Mouse (Mus musculus): ENCODE results near the gene Psg17. TPM values are rescaled to one million over a fixed set of nuclear protein-coding genes. Genes with fewer than 3 reads are reported as not detected.
"Not testable (repeated sequence)": the region's sequence is repeated elsewhere in the genome, so short reads cannot be mapped to it uniquely, and the experiment has no call there.

Gene Psg17
- 0.02 TPM in 1 of 2 replicates, not detected in the other for polyA plus RNA-seq (2012)

GRCm38 (mm10) chr7:18821507-18821906 is at the start of gene Psg17:
Gene Psg17, minus strand, starts transcription at chr7:18821607.
- TF ChIP-seq GATA1 (IDR thresholded peaks at IDR 0.05; ENCODE audit: low read length), result no peak
- no peak for TF ChIP-seq TAL1 (IDR thresholded peaks at IDR 0.05; ENCODE audit: low read length)
- H3K9me3 ChIP-seq (ENCODE audit: control insufficient read depth, low read length), result no peaks in the 10 kb centered on the region
- no peaks in the 10 kb centered on the region for H3K36me3 ChIP-seq (ENCODE audit: control insufficient read depth)

DNA sequence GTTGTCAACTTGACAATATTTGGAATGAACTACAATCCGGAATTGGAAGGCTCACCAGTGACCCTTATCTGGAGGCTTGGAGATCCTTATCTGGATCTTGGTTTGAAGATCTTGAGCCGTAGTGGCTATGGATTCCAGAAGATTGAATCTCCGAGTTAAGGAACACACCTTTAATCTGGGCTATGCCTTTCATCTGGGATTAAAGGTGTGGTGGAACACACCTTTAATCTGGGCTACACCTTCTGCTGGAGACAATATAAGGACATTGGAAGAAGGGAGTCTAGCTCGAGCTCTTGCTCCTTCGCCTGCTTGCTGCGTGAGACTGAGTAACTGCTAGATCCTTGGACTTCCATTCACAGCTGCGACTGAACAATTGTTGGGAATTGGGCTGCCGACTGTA is 49.6 kb upstream of the Psg17 start, which contains the start of gene Pglyrp1:
Gene Pglyrp1, plus strand, starts transcription at position 301 of the 400 bp plus-strand sequence.
- not testable (repeated sequence) for H3K4me3 ChIP-seq (replicated peaks); H3K36me3 ChIP-seq (ENCODE audit: control insufficient read depth); H3K9me3 ChIP-seq (ENCODE audit: control insufficient read depth, low read length); H3K4me1 ChIP-seq (ENCODE audit: control insufficient read depth); H3K27me3 ChIP-seq (ENCODE audit: control insufficient read depth)

More at GRCm38 (mm10) chr7:18821507-18821906, at the start of gene Psg17:
- Histone ChIP-seq H3K27me3 (ENCODE audit: control insufficient read depth) (no peaks in the 10 kb centered on the region), H3K4me1 (ENCODE audit: control insufficient read depth) (no peaks in the 10 kb centered on the region), H3K4me3 (replicated peaks) (no peak within 1 kb of the TSS)

GRCm38 (mm10) chr7:18868491-18868890 is 47.1 kb upstream of the Psg17 start:
- Histone ChIP-seq H3K27me3 (ENCODE audit: control insufficient read depth) (peaks cover 8% of the 10 kb centered on the region), H3K4me1 (ENCODE audit: control insufficient read depth) (no peaks in the 10 kb centered on the region), H3K9me3 (ENCODE audit: control insufficient read depth, low read length) (peaks cover 15% of the 10 kb centered on the region), H3K4me3 (replicated peaks) (no peak overlapping the region), H3K36me3 (ENCODE audit: control insufficient read depth) (no peaks in the 10 kb centered on the region)
- TF ChIP-seq TAL1 (IDR thresholded peaks at IDR 0.05; ENCODE audit: low read length) (no peak), GATA1 (IDR thresholded peaks at IDR 0.05; ENCODE audit: low read length) (no peak)

GRCm38 (mm10) chr7:18862801-18863200 is 41.4 kb upstream of the Psg17 start:
- Histone ChIP-seq H3K9me3 (ENCODE audit: control insufficient read depth, low read length) (peaks cover 13% of the 10 kb centered on the region), H3K4me3 (replicated peaks) (no peak overlapping the region), H3K27me3 (ENCODE audit: control insufficient read depth) (no peaks in the 10 kb centered on the region), H3K4me1 (ENCODE audit: control insufficient read depth) (no peaks in the 10 kb centered on the region), H3K36me3 (ENCODE audit: control insufficient read depth) (no peaks in the 10 kb centered on the region)
- TF ChIP-seq GATA1 (IDR thresholded peaks at IDR 0.05; ENCODE audit: low read length) (no peak), TAL1 (IDR thresholded peaks at IDR 0.05; ENCODE audit: low read length) (no peak)

GRCm38 (mm10) chr7:18858310-18858916 is 37.0 kb upstream of the Psg17 start:
- H3K36me3 ChIP-seq (ENCODE audit: control insufficient read depth), result no peaks in the 10 kb centered on the region
- TF ChIP-seq TAL1 (IDR thresholded peaks at IDR 0.05; ENCODE audit: low read length) (no peak), GATA1 (IDR thresholded peaks at IDR 0.05; ENCODE audit: low read length) (no peak)
- no peak overlapping the region for H3K4me3 ChIP-seq (replicated peaks)
- H3K9me3 ChIP-seq (ENCODE audit: control insufficient read depth, low read length), result peaks cover 3% of the 10 kb centered on the region; the same call in 1 of the 2 replicates
- no peaks in the 10 kb centered on the region for H3K27me3 ChIP-seq (ENCODE audit: control insufficient read depth)
- H3K4me1 ChIP-seq (ENCODE audit: control insufficient read depth), result no peaks in the 10 kb centered on the region

DNA sequence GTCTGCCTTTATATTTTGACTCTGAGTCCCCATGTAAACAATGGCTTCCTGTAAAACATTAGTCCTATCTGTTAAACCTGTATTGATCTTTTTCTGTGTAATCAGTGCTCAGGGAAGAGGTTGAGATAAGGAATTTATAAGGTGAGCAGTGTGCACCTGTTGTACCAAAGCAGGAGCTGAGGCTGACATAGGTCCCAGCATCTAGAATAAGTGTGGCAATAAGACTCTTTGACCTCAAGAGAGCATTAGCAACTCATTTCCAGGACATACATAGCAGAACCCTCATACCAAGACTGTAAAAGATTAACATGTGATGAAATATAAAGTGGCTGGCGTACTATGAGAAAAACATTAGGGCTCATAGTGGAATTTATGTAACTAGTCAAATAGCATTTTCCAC is 27.0 kb upstream of the Psg17 start:
- TF ChIP-seq GATA1 (IDR thresholded peaks at IDR 0.05; ENCODE audit: low read length) (no peak), TAL1 (IDR thresholded peaks at IDR 0.05; ENCODE audit: low read length) (no peak)
- Histone ChIP-seq H3K9me3 (ENCODE audit: control insufficient read depth, low read length) (no peaks in the 10 kb centered on the region), H3K36me3 (ENCODE audit: control insufficient read depth) (no peaks in the 10 kb centered on the region), H3K27me3 (ENCODE audit: control insufficient read depth) (no peaks in the 10 kb centered on the region), H3K4me1 (ENCODE audit: control insufficient read depth) (no peaks in the 10 kb centered on the region), H3K4me3 (replicated peaks) (no peak overlapping the region)

- Histone ChIP-seq H3K4me1 (ENCODE audit: control insufficient read depth) (peaks cover 4% of the 10 kb centered on the region), H3K36me3 (ENCODE audit: control insufficient read depth) (no peaks in the 10 kb centered on the region), H3K27me3 (ENCODE audit: control insufficient read depth) (no peaks in the 10 kb centered on the region), H3K9me3 (ENCODE audit: control insufficient read depth, low read length) (no peaks in the 10 kb centered on the region), H3K4me3 (replicated peaks) (no peak overlapping the region)
- TF ChIP-seq TAL1 (IDR thresholded peaks at IDR 0.05; ENCODE audit: low read length) (no peak), GATA1 (IDR thresholded peaks at IDR 0.05; ENCODE audit: low read length) (no peak)
These were observed 23.4 kb upstream of the Psg17 start for GRCm38 (mm10) chr7:18844811-18845210.

GRCm38 (mm10) chr7:18841174-18841567 is 19.8 kb upstream of the Psg17 start:
- TF ChIP-seq TAL1 (IDR thresholded peaks at IDR 0.05; ENCODE audit: low read length), result no peak
- TF ChIP-seq GATA1 (IDR thresholded peaks at IDR 0.05; ENCODE audit: low read length), result no peak
- Histone ChIP-seq H3K9me3 (ENCODE audit: control insufficient read depth, low read length) (no peaks in the 10 kb centered on the region), H3K4me1 (ENCODE audit: control insufficient read depth) (peaks cover 4% of the 10 kb centered on the region), H3K27me3 (ENCODE audit: control insufficient read depth) (no peaks in the 10 kb centered on the region), H3K36me3 (ENCODE audit: control insufficient read depth) (no peaks in the 10 kb centered on the region), H3K4me3 (replicated peaks) (no peak overlapping the region)

DNA sequence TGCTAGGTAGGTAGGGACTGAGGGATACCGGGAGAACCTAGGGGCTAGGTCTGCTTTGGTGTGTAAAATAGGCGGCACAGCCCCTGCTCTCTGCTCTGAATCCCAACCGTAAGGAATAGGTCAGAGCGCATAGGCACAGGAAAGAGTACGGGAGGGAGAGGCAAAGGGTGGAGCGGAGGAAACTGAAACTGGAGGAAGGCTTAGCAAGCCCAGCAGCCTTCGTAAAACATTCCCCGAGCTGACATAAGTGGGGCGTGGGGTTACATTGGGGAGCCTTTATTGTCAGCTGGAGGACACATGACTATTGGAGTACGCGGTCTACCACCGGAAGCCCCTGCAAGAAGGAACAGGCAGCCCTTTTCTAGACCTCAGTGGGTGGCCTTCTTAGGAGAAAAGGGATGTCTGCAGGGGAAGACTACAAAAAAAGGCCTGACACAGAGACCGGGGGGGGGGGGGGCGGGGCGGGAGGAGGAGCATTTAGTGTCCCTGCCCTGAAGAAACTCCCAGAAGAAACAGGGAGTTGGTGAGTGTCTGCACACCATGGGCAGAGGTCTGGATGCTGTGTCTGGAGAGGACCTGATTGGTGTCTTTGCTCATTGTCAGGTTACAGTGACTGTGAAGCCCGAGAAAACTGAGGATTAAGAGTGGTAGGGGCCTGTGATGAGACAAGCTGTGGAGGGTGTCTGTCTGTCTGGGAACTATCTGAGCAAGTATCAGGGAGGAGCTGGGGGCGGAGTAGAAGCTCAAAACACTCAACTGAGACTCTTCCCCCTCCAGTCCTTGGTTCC is 19.2 kb upstream of the Psg17 start:
- Histone ChIP-seq H3K4me3 (replicated peaks) (peak overlapping the region; percentile 32), H3K36me3 (ENCODE audit: control insufficient read depth) (no peaks in the 10 kb centered on the region), H3K4me1 (ENCODE audit: control insufficient read depth) (peaks cover 4% of the 10 kb centered on the region), H3K9me3 (ENCODE audit: control insufficient read depth, low read length) (no peaks in the 10 kb centered on the region), H3K27me3 (ENCODE audit: control insufficient read depth) (no peaks in the 10 kb centered on the region)
- no peak for TF ChIP-seq GATA1 (IDR thresholded peaks at IDR 0.05; ENCODE audit: low read length)
- no peak for TF ChIP-seq TAL1 (IDR thresholded peaks at IDR 0.05; ENCODE audit: low read length)
